Mouse (Mus musculus): ENCODE data around the gene Spred3. TPM values are rescaled to one million over a fixed set of nuclear protein-coding genes. Genes with fewer than 3 reads are reported as not detected.
A peak's percentile ranks its signal among the peaks of the same experiment; 100 is the strongest.
"Not testable (repeated sequence)": the region's sequence is repeated elsewhere in the genome, so short reads cannot be mapped to it uniquely, and the experiment has no call there.

Gene Spred3
- polyA plus RNA-seq, 1 experiment: 5.9 TPM

- peaks cover 5% of the 10 kb centered on the region; the same call in 1 of the 2 replicates for H3K9me3 ChIP-seq
Measured at GRCm38 (mm10) chr7:29154018-29154720, 16.0 kb downstream of the Spred3 start.

GRCm38 (mm10) chr7:29151486-29151885, 18.7 kb downstream of the Spred3 start:
- Histone ChIP-seq H3K36me3 (replicated peaks; ENCODE audit: low read length) (peaks cover 35% of the 10 kb centered on the region), H3K27me3 (replicated peaks) (peaks cover 4% of the 10 kb centered on the region), H3K4me1 (peaks cover 45% of the 10 kb centered on the region), H3K4me3 (replicated peaks) (no peak overlapping the region), H3K9me3 (peaks cover 5% of the 10 kb centered on the region; the same call in 1 of the 2 replicates)
- TF ChIP-seq GATA1 (IDR thresholded peaks at IDR 0.05; ENCODE audit: borderline replicate concordance, low read length): no peak

More at GRCm38 (mm10) chr7:29154018-29154720, 16.0 kb downstream of the Spred3 start:
- no peak for TF ChIP-seq GATA1 (IDR thresholded peaks at IDR 0.05; ENCODE audit: borderline replicate concordance, low read length)
- TF ChIP-seq FLI1 (IDR thresholded peaks at IDR 0.05; ENCODE audit: low read length): no peak
- peaks cover 44% of the 10 kb centered on the region for H3K4me1 ChIP-seq
- peaks cover 40% of the 10 kb centered on the region for H3K36me3 ChIP-seq (replicated peaks; ENCODE audit: low read length)
- H3K4me3 ChIP-seq (replicated peaks): no peak overlapping the region
- H3K27me3 ChIP-seq (replicated peaks): peaks cover 7% of the 10 kb centered on the region

GRCm38 (mm10) chr7:29148771-29149170, 21.4 kb downstream of the Spred3 start:
- H3K4me3 ChIP-seq (replicated peaks): peak overlapping the region; percentile 8
- no peaks in the 10 kb centered on the region for H3K9me3 ChIP-seq
- H3K36me3 ChIP-seq (replicated peaks; ENCODE audit: low read length): peaks cover 22% of the 10 kb centered on the region
- H3K4me1 ChIP-seq: peaks cover 56% of the 10 kb centered on the region
- TF ChIP-seq FLI1 (IDR thresholded peaks at IDR 0.05; ENCODE audit: low read length) (no peak), GATA1 (IDR thresholded peaks at IDR 0.05; ENCODE audit: borderline replicate concordance, low read length) (no peak)
- H3K27me3 ChIP-seq (replicated peaks): peaks cover 4% of the 10 kb centered on the region

- Histone ChIP-seq H3K4me3 (replicated peaks) (no peak overlapping the region), H3K36me3 (replicated peaks; ENCODE audit: low read length) (peaks cover 3% of the 10 kb centered on the region), H3K27me3 (replicated peaks) (peaks cover 4% of the 10 kb centered on the region), H3K9me3 (no peaks in the 10 kb centered on the region), H3K4me1 (peaks cover 73% of the 10 kb centered on the region)
- no peak for TF ChIP-seq GATA1 (IDR thresholded peaks at IDR 0.05; ENCODE audit: borderline replicate concordance, low read length)
- TF ChIP-seq FLI1 (IDR thresholded peaks at IDR 0.05; ENCODE audit: low read length): no peak
Measured at GRCm38 (mm10) chr7:29146625-29147367, 23.4 kb downstream of the Spred3 start.

- Histone ChIP-seq H3K27me3 (replicated peaks) (peaks cover 4% of the 10 kb centered on the region), H3K4me1 (peaks cover 63% of the 10 kb centered on the region), H3K4me3 (replicated peaks) (peak overlapping the region; percentile 73), H3K9me3 (no peaks in the 10 kb centered on the region), H3K36me3 (replicated peaks; ENCODE audit: low read length) (no peaks in the 10 kb centered on the region)
- TF ChIP-seq FLI1 (IDR thresholded peaks at IDR 0.05; ENCODE audit: low read length) (no peak), GATA1 (IDR thresholded peaks at IDR 0.05; ENCODE audit: borderline replicate concordance, low read length) (no peak)
Measured at GRCm38 (mm10) chr7:29144006-29144405, 26.2 kb downstream of the Spred3 start.

- peaks cover 67% of the 10 kb centered on the region for H3K4me1 ChIP-seq
- no peak for TF ChIP-seq FLI1 (IDR thresholded peaks at IDR 0.05; ENCODE audit: low read length)
- no peak for TF ChIP-seq GATA1 (IDR thresholded peaks at IDR 0.05; ENCODE audit: borderline replicate concordance, low read length)
Measured at GRCm38 (mm10) chr7:29141416-29141815, 28.8 kb downstream of the Spred3 start.

GRCm38 (mm10) chr7:29139237-29139636, 31.0 kb downstream of the Spred3 start:
- H3K9me3 ChIP-seq; H3K4me3 ChIP-seq (replicated peaks); H3K27me3 ChIP-seq (replicated peaks); H3K36me3 ChIP-seq (replicated peaks; ENCODE audit: low read length): not testable (repeated sequence)
- peaks cover 69% of the 10 kb centered on the region for H3K4me1 ChIP-seq

More at GRCm38 (mm10) chr7:29141416-29141815, 28.8 kb downstream of the Spred3 start:
- Histone ChIP-seq H3K27me3 (replicated peaks) (peaks cover 6% of the 10 kb centered on the region), H3K4me3 (replicated peaks) (no peak overlapping the region), H3K9me3 (no peaks in the 10 kb centered on the region), H3K36me3 (replicated peaks; ENCODE audit: low read length) (no peaks in the 10 kb centered on the region)

- Histone ChIP-seq H3K27me3 (replicated peaks) (peaks cover 8% of the 10 kb centered on the region), H3K4me1 (peaks cover 60% of the 10 kb centered on the region), H3K4me3 (replicated peaks) (no peak overlapping the region), H3K9me3 (no peaks in the 10 kb centered on the region), H3K36me3 (replicated peaks; ENCODE audit: low read length) (no peaks in the 10 kb centered on the region)
- TF ChIP-seq FLI1 (IDR thresholded peaks at IDR 0.05; ENCODE audit: low read length) (no peak), GATA1 (IDR thresholded peaks at IDR 0.05; ENCODE audit: borderline replicate concordance, low read length) (no peak)
Measured at GRCm38 (mm10) chr7:29137429-29137828, 32.8 kb downstream of the Spred3 start.

GRCm38 (mm10) chr7:29134693-29135386, 35.4 kb downstream of the Spred3 start, which contains the start of gene Rasgrp4:
TSS of gene Rasgrp4 (plus strand) at chr7:29134851.
- H3K4me3 ChIP-seq (replicated peaks): peak within 1 kb of the TSS; percentile 90
- H3K9me3 ChIP-seq: no peaks in the 10 kb centered on the region
- peaks cover 54% of the 10 kb centered on the region for H3K4me1 ChIP-seq
- no peaks in the 10 kb centered on the region for H3K36me3 ChIP-seq (replicated peaks; ENCODE audit: low read length)
- TF ChIP-seq FLI1 (IDR thresholded peaks at IDR 0.05; ENCODE audit: low read length) (no peak), GATA1 (IDR thresholded peaks at IDR 0.05; ENCODE audit: borderline replicate concordance, low read length) (no peak)
- peaks cover 8% of the 10 kb centered on the region for H3K27me3 ChIP-seq (replicated peaks)

Measured in megakaryocyte, embryonic 14.5 days (primary cell).